10 mouse cellular contexts compared by ENCODE assay signal in genomic region chr17:84061621-84062020, GRCm38 (mm10).
DNase-seq lines count a peak whose midpoint lies in the region; ATAC-seq and TF ChIP-seq lines count a peak whose summit lies in the region.
"Had no signal": no experiment of that assay in that cellular context is flagged by ENCODE, and none has a peak within 500 bp of the region (broad histone marks: within the 10 kb centered on the region; RNA-seq: fewer than 3 reads in every experiment).

No protein-coding gene starts in this region.

- no peak overlapping the region for H3K9ac ChIP-seq in lung, embryonic 14.5 days
- H3K9ac ChIP-seq: limb, embryonic 12.5 days had no signal

- H3K4me1 ChIP-seq in bone marrow macrophage, adult 2 months (ENCODE audit: control insufficient read depth, insufficient read depth, low read length) = peaks cover 42% of the 10 kb centered on the region
- H3K4me1 ChIP-seq in lung, embryonic 14.5 days (ENCODE audit: insufficient read depth) = peaks cover 10% of the 10 kb centered on the region

- DNase-seq in layer of hippocampus, adult 11-12 months (ENCODE audit: low spot score) = peak; percentile 51
- DNase-seq in layer of hippocampus, postnatal 25 days (ENCODE audit: extremely low spot score in 1 of 2, low spot score in 1 of 2) = no peak
- peak; percentile 87 for DNase-seq in lung, embryonic 14.5 days
- peak; percentile 64 for DNase-seq in skeletal muscle tissue, adult 2 months (ENCODE audit: low read depth, low spot score)
- no peak for DNase-seq in left cerebral cortex, postnatal 36 days (ENCODE audit: low spot score in 2 of 2)
- no peak for DNase-seq in spleen, adult 12 weeks (ENCODE audit: low spot score)
- no peak for DNase-seq in B cell, adult 2 months
- DNase-seq: cerebellum, adult 9-11 months had no signal

- no peaks in the 10 kb centered on the region for H3K27me3 ChIP-seq in lung, embryonic 14.5 days (ENCODE audit: insufficient read depth, low read length)
- H3K27me3 ChIP-seq: limb, embryonic 12.5 days had no signal

- no peak for TF ChIP-seq POLR2A in bone marrow macrophage, adult 2 months (IDR thresholded peaks at IDR 0.05; ENCODE audit: borderline replicate concordance, low read depth, low read length)

- ATAC-seq in lung, embryonic 14.5 days (ENCODE audit: insufficient read depth) = peak; percentile 70; the same call in 1 of the 2 replicates

- TF ChIP-seq CTCF in bone marrow macrophage, adult 2 months (IDR thresholded peaks at IDR 0.05; ENCODE audit: low read depth, low read length) = no peak
- no peak for TF ChIP-seq CTCF in lung, embryonic 14.5 days (IDR thresholded peaks at IDR 0.05; ENCODE audit: low read depth)

- no peaks in the 10 kb centered on the region for H3K36me3 ChIP-seq in lung, embryonic 14.5 days (ENCODE audit: insufficient read depth)
- H3K36me3 ChIP-seq: limb, embryonic 12.5 days had no signal

- H3K9me3 ChIP-seq in lung, embryonic 14.5 days (ENCODE audit: low read depth, low read length) = no peaks in the 10 kb centered on the region

- 45% methylated on average over 6 of the region's 6 CpGs for WGBS in lung, embryonic 14.5 days

- intact Hi-C loops in left cerebral cortex, postnatal 36 days (cut with DNase I) = no loop called here

- no peak overlapping the region for H3K4me3 ChIP-seq in bone marrow macrophage, adult 2 months (ENCODE audit: insufficient read depth, low read length)
- no peak overlapping the region for H3K4me3 ChIP-seq in lung, embryonic 14.5 days (ENCODE audit: low read depth, low read length)
- H3K4me3 ChIP-seq: limb, embryonic 12.5 days had no signal

- peak overlapping the region; percentile 85 for H3K27ac ChIP-seq in bone marrow macrophage, adult 2 months (ENCODE audit: insufficient read depth, low read depth, low read length)
- H3K27ac ChIP-seq in lung, embryonic 14.5 days (ENCODE audit: low read depth) = no peak overlapping the region
- H3K27ac ChIP-seq: limb, embryonic 12.5 days had no signal

- H3K4me2 ChIP-seq in lung, embryonic 14.5 days = no peak overlapping the region
- H3K4me2 ChIP-seq: limb, embryonic 12.5 days had no signal

Comparison
In these comparisons a context has a peak if more than half of its experiments do, and no peak if none do; other contexts are left out.
1. DNase-seq: peak in layer of hippocampus, adult 11-12 months (single experiment), lung, embryonic 14.5 days (single experiment) and skeletal muscle tissue, adult 2 months (single experiment); none in layer of hippocampus, postnatal 25 days (0 of 2), left cerebral cortex, postnatal 36 days (0 of 2), spleen, adult 12 weeks (single experiment) and B cell, adult 2 months (0 of 2).